Mouse (Mus musculus) liver, embryonic 14.5 days (tissue): ENCODE results near the gene Chuk.

Experiments
- CTCF ChIP-seq: IDR thresholded peaks from 2 replicates; pipeline ENCODE4 v1.5.1; 2016; ENCODE audit warnings: antibody characterized with exemption, low read depth, control low read depth
- EP300 ChIP-seq: IDR thresholded peaks from 2 replicates; pipeline ENCODE4 v1.6.1; 2016; ENCODE audit warnings: antibody characterized with exemption, low read depth

GRCm38 (mm10) chr19:44049282-44049681 lies 58.0 kb downstream of the Chuk start:
- TF ChIP-seq CTCF (no peak), EP300 (no peak)
